Mouse (Mus musculus): ENCODE measurements at regions not wholly inside any gene's neighbourhood (a gene's known extent, or its start where the extent isn't known, plus 50 kb on each side); places are given as distances from the start of the nearest gene placed in this dataset.

GRCm38 (mm10) chr9:61159616-61160015 lies 212.6 kb upstream of the Tle3 start:
- TF ChIP-seq POLR2A (IDR thresholded peaks at IDR 0.05; ENCODE audit: low read depth, low read length) (no peak), CTCF (IDR thresholded peaks at IDR 0.05; ENCODE audit: extremely low read depth, insufficient read length, insufficient replicate concordance, low read depth, low read length) (no peak)
